Mouse (Mus musculus): ENCODE measurements around the gene Spata21. TPM values are rescaled to one million over a fixed set of nuclear protein-coding genes. Genes with fewer than 3 reads are reported as not detected.

Spata21 gene
- polyA plus RNA-seq, 1 experiment, result not detected

- H3K4me1 ChIP-seq (ENCODE audit: control insufficient read depth, insufficient read depth, low read length), result no peaks in the 10 kb centered on the region
- H3K27ac ChIP-seq (ENCODE audit: insufficient read depth, low read length), result no peak overlapping the region
- no peak overlapping the region for H3K4me3 ChIP-seq (ENCODE audit: insufficient read depth, low read length)
- TF ChIP-seq POLR2A (IDR thresholded peaks at IDR 0.05; ENCODE audit: low read depth, low read length) (no peak), CTCF (IDR thresholded peaks at IDR 0.05; ENCODE audit: borderline replicate concordance, insufficient read depth, low read length) (no peak)
These were observed 8.6 kb downstream of the Spata21 start for GRCm38 (mm10) chr4:141096710-141097109.

GRCm38 (mm10) chr4:141098935-141099334 is 10.8 kb downstream of the Spata21 start:
- TF ChIP-seq CTCF (IDR thresholded peaks at IDR 0.05; ENCODE audit: borderline replicate concordance, insufficient read depth, low read length), result no peak
- TF ChIP-seq POLR2A (IDR thresholded peaks at IDR 0.05; ENCODE audit: low read depth, low read length), result no peak
- H3K4me3 ChIP-seq (ENCODE audit: insufficient read depth, low read length), result no peak overlapping the region
- no peak overlapping the region for H3K27ac ChIP-seq (ENCODE audit: insufficient read depth, low read length)
- H3K4me1 ChIP-seq (ENCODE audit: control insufficient read depth, insufficient read depth, low read length), result no peaks in the 10 kb centered on the region

- Histone ChIP-seq H3K27ac (ENCODE audit: insufficient read depth, low read length) (no peak overlapping the region), H3K4me1 (ENCODE audit: control insufficient read depth, insufficient read depth, low read length) (no peaks in the 10 kb centered on the region), H3K4me3 (ENCODE audit: insufficient read depth, low read length) (no peak overlapping the region)
- TF ChIP-seq POLR2A (IDR thresholded peaks at IDR 0.05; ENCODE audit: low read depth, low read length) (no peak), CTCF (IDR thresholded peaks at IDR 0.05; ENCODE audit: borderline replicate concordance, insufficient read depth, low read length) (no peak)
These were observed 11.8 kb downstream of the Spata21 start for GRCm38 (mm10) chr4:141099956-141100355.

- Histone ChIP-seq H3K4me1 (ENCODE audit: control insufficient read depth, insufficient read depth, low read length) (no peaks in the 10 kb centered on the region), H3K4me3 (ENCODE audit: insufficient read depth, low read length) (no peak overlapping the region), H3K27ac (ENCODE audit: insufficient read depth, low read length) (no peak overlapping the region)
- no peak for TF ChIP-seq CTCF (IDR thresholded peaks at IDR 0.05; ENCODE audit: borderline replicate concordance, insufficient read depth, low read length)
- TF ChIP-seq POLR2A (IDR thresholded peaks at IDR 0.05; ENCODE audit: low read depth, low read length), result no peak
These were observed 13.2 kb downstream of the Spata21 start for GRCm38 (mm10) chr4:141101291-141101690.

- Histone ChIP-seq H3K4me3 (ENCODE audit: insufficient read depth, low read length) (no peak overlapping the region), H3K27ac (ENCODE audit: insufficient read depth, low read length) (no peak overlapping the region), H3K4me1 (ENCODE audit: control insufficient read depth, insufficient read depth, low read length) (no peaks in the 10 kb centered on the region)
- TF ChIP-seq CTCF (IDR thresholded peaks at IDR 0.05; ENCODE audit: borderline replicate concordance, insufficient read depth, low read length) (no peak), POLR2A (IDR thresholded peaks at IDR 0.05; ENCODE audit: low read depth, low read length) (no peak)
These were observed 13.7 kb downstream of the Spata21 start for GRCm38 (mm10) chr4:141101855-141102254.

- no peak for TF ChIP-seq POLR2A (IDR thresholded peaks at IDR 0.05; ENCODE audit: low read depth, low read length)
- no peaks in the 10 kb centered on the region for H3K4me1 ChIP-seq (ENCODE audit: control insufficient read depth, insufficient read depth, low read length)
- H3K4me3 ChIP-seq (ENCODE audit: insufficient read depth, low read length), result no peak overlapping the region
- no peak overlapping the region for H3K27ac ChIP-seq (ENCODE audit: insufficient read depth, low read length)
These were observed 18.5 kb downstream of the Spata21 start for GRCm38 (mm10) chr4:141106526-141107183.

- no peak for TF ChIP-seq POLR2A (IDR thresholded peaks at IDR 0.05; ENCODE audit: low read depth, low read length)
- no peak for TF ChIP-seq CTCF (IDR thresholded peaks at IDR 0.05; ENCODE audit: borderline replicate concordance, insufficient read depth, low read length)
- no peak overlapping the region for H3K27ac ChIP-seq (ENCODE audit: insufficient read depth, low read length)
These were observed 20.1 kb downstream of the Spata21 start for GRCm38 (mm10) chr4:141108196-141108732.

GRCm38 (mm10) chr4:141113831-141114230 is 25.7 kb downstream of the Spata21 start:
- TF ChIP-seq CTCF (IDR thresholded peaks at IDR 0.05; ENCODE audit: borderline replicate concordance, insufficient read depth, low read length), result no peak
- TF ChIP-seq POLR2A (IDR thresholded peaks at IDR 0.05; ENCODE audit: low read depth, low read length), result no peak
- H3K4me1 ChIP-seq (ENCODE audit: control insufficient read depth, insufficient read depth, low read length), result no peaks in the 10 kb centered on the region
- H3K27ac ChIP-seq (ENCODE audit: insufficient read depth, low read length), result no peak overlapping the region
- H3K4me3 ChIP-seq (ENCODE audit: insufficient read depth, low read length), result no peak overlapping the region

More at GRCm38 (mm10) chr4:141108196-141108732, 20.1 kb downstream of the Spata21 start:
- Histone ChIP-seq H3K4me3 (ENCODE audit: insufficient read depth, low read length) (no peak overlapping the region), H3K4me1 (ENCODE audit: control insufficient read depth, insufficient read depth, low read length) (no peaks in the 10 kb centered on the region)

- TF ChIP-seq POLR2A (IDR thresholded peaks at IDR 0.05; ENCODE audit: low read depth, low read length) (no peak), CTCF (IDR thresholded peaks at IDR 0.05; ENCODE audit: borderline replicate concordance, insufficient read depth, low read length) (no peak)
- H3K27ac ChIP-seq (ENCODE audit: insufficient read depth, low read length), result no peak overlapping the region
- no peaks in the 10 kb centered on the region for H3K4me1 ChIP-seq (ENCODE audit: control insufficient read depth, insufficient read depth, low read length)
These were observed 26.4 kb downstream of the Spata21 start for GRCm38 (mm10) chr4:141114521-141114981.

GRCm38 (mm10) chr4:141115398-141115797 is 27.3 kb downstream of the Spata21 start:
- no peak for TF ChIP-seq CTCF (IDR thresholded peaks at IDR 0.05; ENCODE audit: borderline replicate concordance, insufficient read depth, low read length)
- no peak for TF ChIP-seq POLR2A (IDR thresholded peaks at IDR 0.05; ENCODE audit: low read depth, low read length)
- H3K27ac ChIP-seq (ENCODE audit: insufficient read depth, low read length), result no peak overlapping the region
- no peak overlapping the region for H3K4me3 ChIP-seq (ENCODE audit: insufficient read depth, low read length)
- no peaks in the 10 kb centered on the region for H3K4me1 ChIP-seq (ENCODE audit: control insufficient read depth, insufficient read depth, low read length)

More at GRCm38 (mm10) chr4:141114521-141114981, 26.4 kb downstream of the Spata21 start:
- H3K4me3 ChIP-seq (ENCODE audit: insufficient read depth, low read length), result no peak overlapping the region

Measured in embryonic fibroblast, embryonic 13.5 days (primary cell).